Mouse (Mus musculus): Measurements from ENCODE around the gene Fam213b.

- no peak for TF ChIP-seq CTCF (IDR thresholded peaks at IDR 0.05; ENCODE audit: extremely low read depth, insufficient read depth, insufficient read length, insufficient replicate concordance)
- TF ChIP-seq POLR2A (IDR thresholded peaks at IDR 0.05; ENCODE audit: low read depth, low read length): no peak
Measured at GRCm38 (mm10) chr4:154856882-154857281, 42.1 kb downstream of the Fam213b start.
